Mouse (Mus musculus) stomach, postnatal 0 days (tissue): ENCODE data around the gene Pradc1. TPM values are rescaled to one million over a fixed set of nuclear protein-coding genes. Genes with fewer than 3 reads are reported as not detected.

ENCODE experiments used
- ATAC-seq: fragments of 200-750 bp; cut with Nextera tagmentation; 2 replicates; pipeline ENCODE4 v1.8.0; 2017; ENCODE audit not compliant: low FRiP score, low TSS enrichment
- DNase-seq: peaks from one replicate; pipeline ENCODE4 v3.0.0-alpha.2; 2016; ENCODE audit warnings: low spot score
- H3K27ac ChIP-seq: fragments of 300-500 bp; sonication (generic); replicated peaks from 2 replicates; pipeline ENCODE4 v1.5.1; 2014; ENCODE audit warnings: mild to moderate bottlenecking, control low read depth
- H3K27me3 ChIP-seq: fragments of 300-500 bp; sonication (generic); 2 replicates; pipeline ENCODE4 v1.6.1; 2014; ENCODE audit warnings: low read length; ENCODE audit not compliant: control insufficient read depth, insufficient read depth
- H3K36me3 ChIP-seq: fragments of 300-500 bp; sonication (generic); 2 replicates; pipeline ENCODE4 v1.6.1; 2014; ENCODE audit warnings: low read length, mixed read lengths; ENCODE audit not compliant: control insufficient read depth, insufficient read depth
- H3K4me1 ChIP-seq: fragments of 300-500 bp; sonication (generic); replicated peaks from 2 replicates; pipeline ENCODE4 v1.6.1; 2014; ENCODE audit warnings: antibody characterized with exemption; ENCODE audit not compliant: control insufficient read depth, insufficient read depth
- H3K4me2 ChIP-seq: fragments of 300-500 bp; sonication (generic); replicated peaks from 2 replicates; pipeline ENCODE4 v1.6.1; 2014; ENCODE audit warnings: low read depth, mild to moderate bottlenecking, control low read depth, moderate library complexity
- H3K4me3 ChIP-seq: fragments of 300-500 bp; sonication (generic); 2 replicates; pipeline ENCODE4 v1.5.1; 2014; ENCODE audit warnings: low read depth, low read length, control low read depth
- H3K9ac ChIP-seq: fragments of 300-500 bp; sonication (generic); 2 replicates; pipeline ENCODE4 v1.6.1; 2014; ENCODE audit warnings: mild to moderate bottlenecking, low read length, control low read depth, mixed read lengths
- H3K9me3 ChIP-seq: fragments of 300-500 bp; sonication (generic); 2 replicates; pipeline ENCODE4 v1.6.1; 2016; ENCODE audit warnings: low read length; ENCODE audit not compliant: control insufficient read depth
- CTCF ChIP-seq: IDR thresholded peaks from 2 replicates; pipeline ENCODE4 v1.5.1; 2016; ENCODE audit warnings: antibody characterized with exemption, low read depth, mild to moderate bottlenecking, moderate library complexity
- EP300 ChIP-seq: optimal IDR thresholded peaks from 2 replicates; pipeline ENCODE3; 2016; ENCODE audit warnings: antibody characterized with exemption
- WGBS: fragments of 180-500 bp; shearing (Covaris S2); extraction: QIAGEN DNeasy Blood & Tissue Kit; methylation state at CpG from one replicate; pipeline ENCODE4 v1.1.7; 2014; 5-methylcytosine and 5-hydroxymethylcytosine counted together
- polyA plus RNA-seq: library from polyadenylated mRNA; unstranded; fragments of >200 nt; fragmentation: Nextera tagmentation; extraction: Ambion mirVana; gene quantifications from 2 replicates; pipeline ENCODE4 v1.2.1, GENCODE M21; 2015

The Pradc1 gene
- polyA plus RNA-seq, 1 experiment from 2014 or later, result 35.3 TPM

- Histone ChIP-seq H3K4me2 (no peak overlapping the region), H3K4me3 (no peak overlapping the region), H3K27ac (no peak overlapping the region), H3K27me3 (no peaks in the 10 kb centered on the region), H3K9ac (no peak overlapping the region), H3K4me1 (0 out of 2 replicates have a peak, but pooled peaks cover 2% of the 10 kb centered on the region), H3K9me3 (no peaks in the 10 kb centered on the region), H3K36me3 (peaks cover 7% of the 10 kb centered on the region; the same call in 1 of the 2 replicates)
- TF ChIP-seq CTCF (no peak), EP300 (no peak)
- WGBS, result 95% methylated on average over 1 of the region's 1 CpGs
- DNase-seq (no peak), ATAC-seq (no peak)
These were observed 15.6 kb downstream of the Pradc1 start for GRCm38 (mm10) chr6:85436204-85436603.

GRCm38 (mm10) chr6:85433865-85434264 lies 17.9 kb downstream of the Pradc1 start:
- Histone ChIP-seq H3K4me3 (no peak overlapping the region), H3K9me3 (no peaks in the 10 kb centered on the region), H3K4me2 (no peak overlapping the region), H3K36me3 (no peaks in the 10 kb centered on the region), H3K27ac (no peak overlapping the region), H3K9ac (no peak overlapping the region), H3K27me3 (no peaks in the 10 kb centered on the region), H3K4me1 (0 out of 2 replicates have a peak, but pooled peaks cover 2% of the 10 kb centered on the region)
- TF ChIP-seq EP300 (no peak), CTCF (no peak)
- DNase-seq, result no peak
- 78% methylated on average over 5 of the region's 5 CpGs for WGBS
- no peak for ATAC-seq

DNA sequence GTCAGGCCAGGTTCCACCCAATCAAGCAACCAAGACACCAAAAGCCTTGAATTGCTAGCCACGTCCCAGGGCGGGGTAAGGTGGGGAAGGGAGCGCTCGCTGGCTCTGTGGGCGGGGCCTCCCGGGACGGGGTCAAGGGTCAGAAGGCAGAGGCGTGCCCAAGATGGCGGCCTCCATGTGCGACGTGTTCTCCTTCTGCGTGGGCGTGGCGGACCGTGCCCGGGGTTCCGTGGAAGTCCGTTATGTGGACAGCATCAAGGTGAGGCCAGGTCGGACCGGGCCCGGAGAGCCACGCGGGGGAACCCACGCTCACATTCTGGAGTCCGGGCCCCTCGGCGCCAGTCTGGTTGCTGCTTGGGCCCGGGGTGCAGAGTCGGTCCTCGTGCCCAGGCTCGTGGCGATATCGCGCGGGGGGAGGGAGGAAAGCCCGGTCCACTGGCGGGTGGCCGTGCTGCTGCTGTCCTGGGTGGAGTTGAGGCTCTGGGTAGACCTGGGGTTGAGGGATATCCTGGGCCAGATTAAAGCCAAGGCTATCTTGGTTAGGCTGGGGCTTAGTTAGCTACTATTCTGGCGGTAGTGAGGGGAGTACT lies 19.8 kb downstream of the Pradc1 start, which contains the start of gene Smyd5:
Smyd5 (plus strand) TSS at position 148 of the 590 bp plus-strand sequence.
- peak within 1 kb of the TSS; percentile 87 for H3K4me3 ChIP-seq
- TF ChIP-seq CTCF, result no peak
- TF ChIP-seq EP300, result no peak
- H3K36me3 ChIP-seq, result no peaks in the 10 kb centered on the region
- ATAC-seq (peak; percentile 92), DNase-seq (peak; percentile 91)
- peak within 1 kb of the TSS; percentile 99 for H3K4me2 ChIP-seq
- WGBS, result under 1% methylated on average over 39 of the region's 39 CpGs
- H3K9me3 ChIP-seq, result no peaks in the 10 kb centered on the region
- H3K27me3 ChIP-seq, result no peaks in the 10 kb centered on the region
- H3K27ac ChIP-seq, result no peak within 1 kb of the TSS
- H3K9ac ChIP-seq, result peak within 1 kb of the TSS; percentile 72
- H3K4me1 ChIP-seq, result 0 out of 2 replicates have a peak, but pooled peaks cover 2% of the 10 kb centered on the region

- peak overlapping the region; percentile 99 for H3K4me2 ChIP-seq
- H3K36me3 ChIP-seq, result no peaks in the 10 kb centered on the region
- no peaks in the 10 kb centered on the region for H3K27me3 ChIP-seq
- no peaks in the 10 kb centered on the region for H3K9me3 ChIP-seq
- ATAC-seq (no peak), DNase-seq (no peak)
- H3K27ac ChIP-seq, result no peak overlapping the region
- H3K4me1 ChIP-seq, result 0 out of 2 replicates have a peak, but pooled peaks cover 2% of the 10 kb centered on the region
- TF ChIP-seq CTCF (0 out of 2 replicates have a peak, but pooled peaks have one; percentile 15), EP300 (no peak)
- H3K9ac ChIP-seq, result no peak overlapping the region
- WGBS, result 40% methylated on average over 8 of the region's 8 CpGs
- H3K4me3 ChIP-seq, result peak overlapping the region; percentile 87
These were observed 20.4 kb downstream of the Pradc1 start for GRCm38 (mm10) chr6:85431274-85431841.

DNA sequence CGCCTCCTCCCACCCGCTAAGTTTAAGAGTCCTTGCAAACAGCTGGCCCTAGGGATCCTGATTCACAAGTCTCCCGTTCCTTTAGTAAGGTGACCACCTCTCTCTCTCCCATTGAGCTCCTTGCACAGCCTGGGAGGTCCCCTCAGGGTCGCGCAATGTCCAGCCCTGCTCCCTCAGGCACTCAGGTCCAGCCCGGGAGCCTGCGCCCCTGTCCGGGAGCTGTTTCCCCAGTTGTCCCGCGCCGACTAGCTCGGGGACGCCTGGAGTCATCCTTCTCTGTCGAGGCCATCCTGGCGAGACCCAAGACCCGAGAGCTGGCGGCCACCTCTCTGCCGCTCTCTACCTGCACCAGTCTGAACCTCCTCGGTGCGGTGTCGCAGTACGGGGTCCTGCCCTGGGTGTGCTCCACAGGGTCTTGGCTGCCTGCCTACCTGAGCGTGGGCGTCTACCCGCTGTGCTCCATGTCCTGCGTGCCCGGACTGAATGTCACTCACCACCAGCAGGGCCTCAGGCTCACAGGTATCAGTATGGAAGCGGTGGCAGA lies 27.9 kb downstream of the Pradc1 start, which contains the start of gene Noto:
Noto (plus strand) TSS at position 51 of the 544 bp plus-strand sequence.
- Histone ChIP-seq H3K4me1 (no peaks in the 10 kb centered on the region), H3K36me3 (no peaks in the 10 kb centered on the region), H3K4me2 (no peak within 1 kb of the TSS), H3K4me3 (no peak within 1 kb of the TSS), H3K9ac (no peak within 1 kb of the TSS), H3K9me3 (no peaks in the 10 kb centered on the region), H3K27me3 (no peaks in the 10 kb centered on the region), H3K27ac (no peak within 1 kb of the TSS)
- TF ChIP-seq EP300, result no peak
- ATAC-seq (peak; percentile 55; the same call in 1 of the 2 replicates), DNase-seq (no peak)
- 15% methylated on average over 28 of the region's 28 CpGs for WGBS

DNA sequence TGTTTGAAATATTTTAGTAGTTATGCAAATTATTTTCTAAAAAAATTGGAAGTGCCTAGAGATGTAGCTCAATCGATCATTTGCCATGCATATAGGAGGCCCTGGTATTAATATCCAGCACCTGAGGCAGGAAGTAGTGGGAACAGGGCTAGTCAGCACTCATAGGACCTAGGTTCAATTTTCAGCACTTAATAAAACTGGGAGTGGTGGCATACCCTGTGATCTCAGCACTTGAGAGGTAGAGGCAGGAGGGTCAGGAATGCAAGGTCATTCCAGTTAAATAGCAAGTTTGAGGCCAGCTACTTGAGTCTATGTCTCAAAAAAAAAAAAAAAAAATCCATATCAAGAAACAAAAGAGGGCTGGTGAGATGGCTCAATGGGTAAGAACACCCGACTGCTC lies 32.6 kb downstream of the Pradc1 start:
- Histone ChIP-seq H3K4me1 (no peaks in the 10 kb centered on the region), H3K36me3 (no peaks in the 10 kb centered on the region), H3K27me3 (no peaks in the 10 kb centered on the region), H3K9ac (no peak overlapping the region), H3K27ac (no peak overlapping the region), H3K4me2 (no peak overlapping the region), H3K4me3 (no peak overlapping the region), H3K9me3 (no peaks in the 10 kb centered on the region)
- ATAC-seq, result no peak
- DNase-seq, result no peak
- TF ChIP-seq EP300 (no peak), CTCF (no peak)
- 67% methylated on average over 2 of the region's 2 CpGs for WGBS
